Mouse (Mus musculus) brain, embryonic 14.5 days (tissue): ENCODE measurements at regions not wholly inside any gene's neighbourhood (a gene's known extent, or its start where the extent isn't known, plus 50 kb on each side); places are given as distances from the start of the nearest gene placed in this dataset.

ENCODE experiments used
- DNase-seq: peaks from one replicate; pipeline ENCODE4 v3.0.0-alpha.2; 2011; ENCODE audit warnings: low read depth
- CTCF ChIP-seq: fragments of 200-500 bp; IDR thresholded peaks from 2 replicates; pipeline ENCODE4 v1.5.1; 2012; ENCODE audit warnings: inconsistent platforms, mild to moderate bottlenecking, moderate library complexity, borderline replicate concordance; ENCODE audit not compliant: insufficient read depth, insufficient read length; ENCODE audit errors: extremely low read depth
- POLR2A ChIP-seq: fragments of 200-500 bp; IDR thresholded peaks from 2 replicates; pipeline ENCODE4 v1.6.1; 2012; ENCODE audit warnings: mild to moderate bottlenecking, inconsistent platforms, borderline replicate concordance; ENCODE audit not compliant: poor library complexity, insufficient read depth, insufficient read length, severe bottlenecking; ENCODE audit errors: extremely low read depth

DNA sequence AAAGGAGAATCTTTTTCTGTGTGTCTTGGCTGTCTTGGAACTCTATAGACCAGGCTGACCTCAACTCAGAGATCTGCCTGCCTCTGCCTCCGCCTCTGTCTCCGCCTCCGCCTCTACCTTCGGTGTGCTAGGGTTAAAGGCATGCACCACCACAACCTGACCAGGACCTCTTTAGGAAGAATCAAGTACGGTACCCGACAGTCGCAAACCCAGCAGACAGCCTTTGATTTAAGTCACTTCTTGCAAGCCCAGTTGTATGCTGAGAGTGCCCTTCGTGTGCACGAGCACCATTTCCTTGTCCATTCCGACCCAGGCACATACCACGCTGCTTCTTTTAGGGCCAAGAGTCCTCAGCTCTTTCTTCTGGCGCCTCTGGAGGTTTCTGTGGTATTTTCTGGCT, 105.0 kb upstream of the Six3 start:
- TF ChIP-seq POLR2A (no peak), CTCF (no peak)
- no peak for DNase-seq

DNA sequence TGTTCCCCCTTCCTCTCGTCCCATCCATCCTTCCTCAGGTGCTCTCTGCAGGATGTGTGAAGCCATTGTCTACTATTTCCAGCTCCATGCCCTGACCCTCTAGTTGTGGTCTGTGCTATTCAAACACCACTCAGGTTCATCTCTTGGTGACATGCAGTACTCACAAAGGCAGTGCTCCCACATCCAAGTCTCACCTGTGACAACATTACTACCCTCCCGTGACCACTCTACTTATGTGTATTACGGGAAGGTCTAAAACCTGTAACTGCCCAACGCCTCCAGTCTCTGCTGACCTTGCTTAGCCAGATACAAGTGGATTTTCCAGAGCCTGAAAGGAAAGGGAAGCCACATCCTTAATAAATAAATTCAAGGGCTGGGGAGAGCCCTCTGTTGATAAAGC, 100.4 kb upstream of the Six3 start:
- DNase-seq: no peak

DNA sequence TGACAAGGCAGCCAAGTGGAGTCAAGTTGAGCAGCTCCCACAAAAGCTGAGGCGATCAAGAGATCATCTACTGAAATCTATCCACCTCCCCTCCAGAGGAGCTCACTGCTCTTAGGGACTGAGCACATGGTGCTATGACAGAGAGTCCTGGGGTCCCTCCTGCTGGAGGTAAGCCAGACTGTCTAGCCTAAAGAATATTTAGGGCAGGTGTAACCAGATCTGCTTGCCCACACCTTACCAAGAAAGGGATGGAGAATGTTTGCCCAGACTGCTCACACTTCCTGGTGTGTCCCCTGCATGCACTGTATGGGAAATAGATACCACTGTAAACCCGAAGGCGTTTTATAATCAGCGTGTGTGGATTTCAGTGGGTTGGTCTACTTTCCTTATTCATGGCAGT, 99.5 kb upstream of the Six3 start:
- no peak for TF ChIP-seq CTCF
- TF ChIP-seq POLR2A: no peak
- DNase-seq: no peak

More for the DNA sequence above, 100.4 kb upstream of the Six3 start:
- no peak for TF ChIP-seq POLR2A
- no peak for TF ChIP-seq CTCF

DNA sequence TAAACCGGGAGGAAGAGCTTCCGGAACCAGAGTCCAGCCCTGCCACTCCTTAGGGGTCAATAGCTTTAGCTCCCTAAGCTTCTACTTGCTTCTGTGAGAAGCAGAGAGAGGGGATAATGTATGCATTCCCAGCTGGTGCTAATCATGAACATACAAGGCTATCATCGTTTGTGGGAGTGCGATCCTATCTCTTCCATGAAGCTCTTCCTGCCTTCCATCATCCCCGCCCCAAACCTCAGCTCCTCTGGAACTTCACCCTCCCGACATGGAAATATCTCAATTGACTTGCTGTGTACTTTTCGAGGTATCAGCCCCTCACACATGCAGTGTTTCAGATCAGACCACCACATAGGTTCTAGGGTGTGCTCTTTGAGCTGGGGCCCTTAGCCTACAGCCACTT, 99.0 kb upstream of the Six3 start:
- TF ChIP-seq POLR2A: no peak

DNA sequence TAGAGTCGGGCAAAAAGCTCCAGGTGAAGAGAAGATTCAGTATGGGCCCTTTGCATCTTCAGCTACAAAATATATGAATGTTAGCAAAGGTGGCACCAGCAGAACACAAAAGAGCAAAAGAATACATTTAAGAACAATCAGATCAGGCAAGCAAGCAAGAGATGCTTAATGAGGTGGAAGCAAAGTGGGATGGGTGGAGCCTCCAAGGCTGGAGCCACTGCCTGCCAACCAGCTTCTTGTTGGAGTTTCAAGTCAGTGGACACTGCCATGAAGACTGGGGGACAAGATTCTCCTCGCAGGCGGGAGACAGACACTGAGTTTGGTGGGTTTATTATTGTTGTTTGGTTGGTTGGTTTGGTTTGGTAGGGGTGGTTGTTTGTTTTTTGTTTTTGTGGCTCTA, 96.1 kb upstream of the Six3 start:
- no peak for DNase-seq
- TF ChIP-seq CTCF: no peak
- TF ChIP-seq POLR2A: no peak

More for the DNA sequence above, 99.0 kb upstream of the Six3 start:
- DNase-seq: no peak

DNA sequence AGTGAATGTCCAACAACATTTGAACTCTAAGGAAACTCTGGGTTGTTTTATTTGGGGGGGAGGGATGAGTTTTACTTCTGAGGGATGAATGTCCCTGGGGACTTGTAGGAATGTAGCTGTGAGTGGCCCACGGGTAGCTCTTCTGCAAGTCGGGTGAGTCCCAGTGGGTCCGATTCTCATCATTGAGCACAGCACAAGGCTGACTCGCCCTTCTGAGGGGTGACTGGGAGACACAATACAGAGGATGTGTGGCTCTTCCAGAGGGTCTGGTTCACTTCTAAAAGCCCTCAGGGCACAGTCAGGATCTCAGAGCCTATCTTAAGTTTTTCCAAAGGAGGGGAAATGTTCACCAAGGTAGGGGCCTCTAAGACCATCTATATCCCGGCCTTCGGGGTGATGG, 94.9 kb upstream of the Six3 start:
- no peak for DNase-seq
- TF ChIP-seq CTCF: no peak
- no peak for TF ChIP-seq POLR2A

DNA sequence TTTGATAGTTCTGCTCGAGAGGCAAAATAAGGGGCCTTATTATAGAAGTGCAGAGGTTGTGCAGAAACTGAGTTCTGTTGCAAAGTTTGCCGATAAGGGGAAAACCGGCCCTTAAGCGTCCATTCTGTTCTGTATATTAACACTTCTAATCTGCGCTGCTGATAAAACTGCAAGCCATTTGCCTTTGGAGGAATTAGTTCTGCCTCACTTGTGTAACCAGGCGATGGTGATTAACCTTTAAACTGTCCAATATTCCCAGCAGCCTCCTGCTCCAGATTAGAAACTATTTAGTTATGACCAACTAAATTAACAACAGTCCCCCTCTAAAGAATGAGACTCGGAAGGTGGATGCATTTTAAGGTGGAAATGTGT, 86.1 kb upstream of the Six3 start:
- no peak for TF ChIP-seq CTCF
- no peak for TF ChIP-seq POLR2A

DNA sequence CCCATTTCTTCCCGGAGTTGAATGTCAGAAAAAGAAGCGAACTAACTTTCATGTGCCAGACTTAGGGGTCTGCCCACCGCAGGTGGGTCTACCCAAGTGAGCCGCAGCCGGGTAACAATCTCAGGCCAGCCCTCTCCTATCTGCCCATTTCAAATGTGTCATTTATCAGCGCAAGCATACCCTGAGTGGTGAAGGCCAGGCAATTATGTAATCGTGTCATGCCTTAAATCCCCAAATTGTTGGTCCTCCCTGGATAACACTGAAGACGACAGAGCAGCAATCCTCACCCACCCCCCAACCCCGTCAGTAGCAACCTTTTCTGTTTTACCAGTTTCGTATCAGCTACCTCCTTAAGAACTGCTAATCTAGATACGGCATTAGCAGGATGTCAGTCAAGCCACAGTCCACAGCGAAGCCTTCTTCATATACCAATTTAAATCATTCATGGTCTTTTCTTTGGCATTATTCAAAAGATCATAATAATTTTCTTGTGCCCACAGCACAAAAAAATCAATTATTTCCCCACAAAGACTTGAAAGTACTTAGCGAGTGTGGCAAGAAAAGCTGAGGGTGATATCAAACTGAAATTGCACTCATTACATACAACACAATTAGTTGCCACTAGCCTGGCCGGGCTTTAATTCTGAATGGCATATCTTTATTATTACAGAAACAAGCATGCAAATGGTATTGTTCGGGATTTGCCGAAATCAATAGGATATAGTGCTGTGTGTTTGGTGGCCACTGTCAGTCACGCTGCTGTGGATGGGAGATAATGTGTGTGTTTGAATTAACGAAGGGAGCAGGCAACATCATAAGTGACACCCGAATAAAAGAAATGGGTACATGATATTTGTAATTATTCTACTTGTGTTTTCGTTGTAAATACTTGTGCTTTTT, 85.1 kb upstream of the Six3 start:
- peak; percentile 70 for DNase-seq
- TF ChIP-seq CTCF (no peak), POLR2A (no peak)

More for the DNA sequence above, 86.1 kb upstream of the Six3 start:
- no peak for DNase-seq

DNA sequence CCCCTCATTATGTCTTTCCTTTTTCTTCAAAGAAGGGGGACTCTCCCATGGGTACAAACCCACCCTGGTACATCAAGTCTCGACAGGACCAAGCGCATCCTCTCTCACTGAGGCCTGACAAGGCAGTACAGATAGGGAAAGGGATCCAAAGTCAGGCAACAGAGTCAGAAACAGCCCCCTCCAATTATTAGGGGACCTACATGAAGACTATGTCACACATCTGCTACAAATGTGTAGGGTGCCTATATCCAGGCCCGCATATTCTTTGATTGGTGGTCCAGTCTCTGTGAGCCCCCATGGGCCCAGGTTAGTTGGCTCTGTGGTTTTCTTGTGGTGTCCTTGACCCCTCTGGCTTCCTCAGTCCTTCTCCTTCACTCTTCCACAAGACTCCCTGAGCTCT, 77.1 kb upstream of the Six3 start:
- TF ChIP-seq CTCF (no peak), POLR2A (no peak)
- no peak for DNase-seq

DNA sequence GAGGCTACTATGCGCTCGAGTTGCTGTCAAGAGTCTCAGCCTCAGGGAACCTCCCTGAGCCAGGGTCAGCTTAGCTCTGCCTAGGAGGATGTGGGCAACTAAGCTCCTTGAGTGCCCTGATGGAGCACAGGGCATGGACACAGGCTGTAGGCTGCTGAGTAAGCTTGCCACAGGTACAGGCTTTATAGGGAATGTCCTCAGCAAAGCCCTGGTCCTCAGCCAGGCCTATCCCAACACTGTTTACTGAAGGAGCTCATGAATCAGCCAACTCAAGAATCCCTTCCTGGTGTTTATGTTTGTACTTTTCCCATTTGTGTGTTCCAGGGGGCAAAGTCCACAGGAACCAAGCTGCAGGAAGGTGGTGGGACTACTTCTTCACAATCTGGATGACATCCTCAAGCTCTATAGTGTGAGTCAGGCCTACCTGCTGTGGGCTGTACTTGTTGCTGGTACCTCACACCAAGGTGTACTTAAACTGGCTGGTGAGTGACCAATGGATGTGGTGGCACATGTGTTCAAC, 72.1 kb upstream of the Six3 start:
- no peak for DNase-seq
- TF ChIP-seq CTCF (no peak), POLR2A (no peak)

DNA sequence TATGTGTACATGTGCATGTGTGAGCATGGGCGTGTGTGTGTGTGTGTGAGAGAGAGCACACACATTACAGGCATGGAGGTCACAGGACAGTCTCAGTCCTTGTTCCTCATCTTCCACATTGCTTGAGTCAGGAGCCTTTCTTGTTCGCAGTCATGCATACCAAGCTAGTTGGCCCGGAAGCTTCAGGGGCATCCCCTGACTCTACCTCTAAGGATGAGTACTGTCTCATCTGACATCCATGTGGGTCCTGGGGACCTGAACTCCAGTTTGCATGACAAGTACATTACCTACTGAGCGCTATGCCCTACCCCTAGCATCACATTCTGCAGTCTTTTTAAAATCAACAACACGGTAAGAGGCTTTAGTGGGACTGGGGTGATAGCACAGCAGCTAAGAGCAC, 65.3 kb upstream of the Six3 start:
- TF ChIP-seq POLR2A (no peak), CTCF (no peak)
- no peak for DNase-seq

DNA sequence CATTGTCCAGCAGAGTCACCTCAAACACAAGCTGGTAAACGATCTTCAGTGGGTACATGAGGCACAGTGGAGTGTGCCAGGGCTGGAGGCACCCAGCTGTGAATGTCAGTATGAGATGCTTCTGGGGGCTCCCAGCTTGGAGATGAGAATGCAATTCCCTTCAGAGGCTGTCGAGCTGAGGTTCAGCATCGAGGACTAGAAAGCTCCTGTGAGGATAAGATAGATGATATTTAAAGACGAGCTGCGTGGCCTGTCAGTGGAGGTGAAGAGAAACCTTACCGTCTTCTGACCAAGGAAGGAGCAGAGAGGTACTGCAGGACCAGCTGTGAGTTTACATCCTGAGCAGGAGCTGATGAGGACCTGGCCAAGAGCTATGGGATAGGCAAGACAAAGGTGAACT, 52.4 kb upstream of the Six3 start:
- TF ChIP-seq POLR2A: no peak
- DNase-seq: no peak
